In the genomic region with DNA sequence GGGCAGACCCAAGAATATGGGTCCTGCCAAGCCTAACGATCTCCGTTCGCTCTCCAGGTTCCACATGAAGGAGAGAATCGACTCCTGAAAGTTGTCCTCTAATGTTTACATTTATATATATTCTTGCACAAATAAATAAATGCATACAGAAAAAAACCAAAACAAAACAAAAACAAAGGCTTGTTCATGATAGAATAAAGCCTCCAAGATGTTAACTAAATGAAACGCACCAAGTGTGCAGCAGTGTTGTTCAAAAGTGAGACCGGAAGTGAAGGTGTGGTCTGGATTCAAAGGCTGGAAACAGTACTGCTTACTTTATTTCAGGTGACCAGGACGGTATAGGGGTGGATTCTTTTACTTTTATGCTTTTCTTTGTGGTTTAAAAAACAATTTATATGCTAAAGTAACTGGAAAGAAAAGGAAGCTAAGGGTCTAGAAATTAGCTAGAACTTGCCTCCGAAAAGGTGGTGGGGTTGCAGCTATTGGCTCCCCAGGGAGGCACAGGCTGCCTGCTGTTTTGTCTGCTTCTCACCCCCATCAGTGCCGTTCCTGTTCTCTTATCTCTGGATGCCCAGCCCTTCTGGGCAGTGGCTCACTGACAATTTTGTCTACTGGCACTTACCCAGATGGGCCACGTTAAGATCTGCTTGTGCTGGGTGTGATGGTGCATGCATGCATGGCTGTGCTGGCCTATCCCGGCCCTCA, we compare ENCODE assay signal across 8 mouse cellular contexts. TPM values are rescaled to one million over a fixed set of nuclear protein-coding genes. Genes with fewer than 3 reads are reported as not detected.
A peak's percentile ranks its signal among the peaks of the same experiment; 100 is the strongest.
DNase-seq lines count a peak whose midpoint lies in the region; ATAC-seq and TF ChIP-seq lines count a peak whose summit lies in the region.

No protein-coding gene starts in this region.

- WGBS in embryonic facial prominence, embryonic 14.5 days = 33% methylated on average over 11 of the region's 11 CpGs
- WGBS in hindbrain, embryonic 10.5 days = 39% methylated on average over 11 of the region's 11 CpGs
- 9% methylated on average over 11 of the region's 11 CpGs for WGBS in liver, embryonic 15.5 days (ENCODE audit: insufficient replicate concordance)
- WGBS in small intestine, adult 2 months = 9% methylated on average over 11 of the region's 11 CpGs

- H3K9ac ChIP-seq in embryonic facial prominence, embryonic 14.5 days (ENCODE audit: low read depth, low read length) = peak overlapping the region; percentile 98
- H3K9ac ChIP-seq in liver, embryonic 15.5 days = peak overlapping the region; percentile 96

- peak; percentile 52 to 70 for DNase-seq in adrenal gland, adult (ENCODE audit: inconsistent age in 2 of 2, low spot score in 1 of 2)
- no peak for DNase-seq in adrenal gland, postnatal 4 days (ENCODE audit: low spot score in 2 of 2)
- DNase-seq in embryonic facial prominence, embryonic 14.5 days (ENCODE audit: low spot score) = peak; percentile 7
- DNase-seq in hindbrain, embryonic 10.5 days (ENCODE audit: low spot score) = no peak
- no peak for DNase-seq in urinary bladder, postnatal 10 days (ENCODE audit: low spot score)

- ATAC-seq in activated CD4-positive, CD25-positive, alpha-beta regulatory T cell, adult 4 months = peak; percentile 49
- ATAC-seq in embryonic facial prominence, embryonic 14.5 days (ENCODE audit: low read depth) = no peak
- ATAC-seq in liver, embryonic 15.5 days (ENCODE audit: insufficient read depth) = peak; percentile 87

- peak overlapping the region; percentile 86 for H3K4me2 ChIP-seq in embryonic facial prominence, embryonic 14.5 days (ENCODE audit: low read depth, low read length)
- H3K4me2 ChIP-seq in liver, embryonic 15.5 days = peak overlapping the region; percentile 83

- H3K27ac ChIP-seq in embryonic facial prominence, embryonic 14.5 days (replicated peaks; ENCODE audit: low read depth, low read length) = peak overlapping the region; percentile 84; the same call in 1 of the 2 replicates
- H3K27ac ChIP-seq in hindbrain, embryonic 10.5 days = 0 out of 2 replicates have a peak overlapping the region, but pooled peaks have one; percentile 50
- peak overlapping the region; percentile 91 for H3K27ac ChIP-seq in liver, embryonic 15.5 days (replicated peaks)
- peak overlapping the region; percentile 74 for H3K27ac ChIP-seq in small intestine, adult 2 months (ENCODE audit: insufficient read depth, low read depth, low read length)

- peaks cover 4% of the 10 kb centered on the region; the same call in 1 of the 2 replicates for H3K4me1 ChIP-seq in embryonic facial prominence, embryonic 14.5 days (ENCODE audit: control insufficient read depth, insufficient read depth, low read length)
- H3K4me1 ChIP-seq in hindbrain, embryonic 10.5 days (replicated peaks) = peaks cover 22% of the 10 kb centered on the region
- H3K4me1 ChIP-seq in liver, embryonic 15.5 days (replicated peaks) = peaks cover 43% of the 10 kb centered on the region
- H3K4me1 ChIP-seq in small intestine, adult 2 months (ENCODE audit: control insufficient read depth, insufficient read depth, insufficient read length, low read length) = peaks cover 3% of the 10 kb centered on the region

- no peak for TF ChIP-seq CTCF in small intestine, adult 2 months (IDR thresholded peaks at IDR 0.05; ENCODE audit: extremely low read depth, insufficient read length, insufficient replicate concordance, low read depth, low read length)

- H3K36me3 ChIP-seq in embryonic facial prominence, embryonic 14.5 days (ENCODE audit: control insufficient read depth, insufficient read depth, low read length) = peaks cover 20% of the 10 kb centered on the region
- peaks cover 23% of the 10 kb centered on the region for H3K36me3 ChIP-seq in hindbrain, embryonic 10.5 days
- peaks cover 22% of the 10 kb centered on the region for H3K36me3 ChIP-seq in liver, embryonic 15.5 days (replicated peaks)
- peaks cover 9% of the 10 kb centered on the region for H3K36me3 ChIP-seq in small intestine, adult 2 months (ENCODE audit: control insufficient read depth, insufficient read depth, low read length)

- no peaks in the 10 kb centered on the region for H3K9me3 ChIP-seq in embryonic facial prominence, embryonic 14.5 days (ENCODE audit: control insufficient read depth, low read length)
- H3K9me3 ChIP-seq in hindbrain, embryonic 10.5 days = peaks cover 6% of the 10 kb centered on the region; the same call in 1 of the 2 replicates
- H3K9me3 ChIP-seq in liver, embryonic 15.5 days (replicated peaks) = no peaks in the 10 kb centered on the region

- peak overlapping the region; percentile 92 for H3K4me3 ChIP-seq in embryonic facial prominence, embryonic 14.5 days (ENCODE audit: low read depth, low read length)
- H3K4me3 ChIP-seq in hindbrain, embryonic 10.5 days = peak overlapping the region; percentile 97
- peak overlapping the region; percentile 99 for H3K4me3 ChIP-seq in liver, embryonic 15.5 days (replicated peaks)
- H3K4me3 ChIP-seq in small intestine, adult 2 months (ENCODE audit: low read depth, low read length) = peak overlapping the region; percentile 85

- TF ChIP-seq POLR2A in small intestine, adult 2 months (IDR thresholded peaks at IDR 0.05; ENCODE audit: low read depth, low read length) = no peak

- H3K27me3 ChIP-seq in embryonic facial prominence, embryonic 14.5 days (replicated peaks; ENCODE audit: control insufficient read depth, insufficient read depth, low read length) = no peaks in the 10 kb centered on the region
- H3K27me3 ChIP-seq in hindbrain, embryonic 10.5 days (ENCODE audit: insufficient read depth, poor library complexity, severe bottlenecking) = 0 out of 2 replicates have a peak, but pooled peaks cover 4% of the 10 kb centered on the region
- H3K27me3 ChIP-seq in liver, embryonic 15.5 days = no peaks in the 10 kb centered on the region
- no peaks in the 10 kb centered on the region for H3K27me3 ChIP-seq in small intestine, adult 2 months (ENCODE audit: control insufficient read depth, insufficient read depth, low read length)

RNA-seq across cellular contexts. Expression of a gene that starts 0.6 kb away (rescaled TPM):
- total RNA-seq in adrenal gland, postnatal 4 days (2021) = 10 to 100 TPM; 82.9 to 93.5 TPM
- polyA plus RNA-seq in activated CD4-positive, CD25-positive, alpha-beta regulatory T cell, adult 4 months (2017; shearing (Covaris generic)) = 10 to 100 TPM; 43.8 to 57.1 TPM
- 67.1 and 68.4 TPM in 2 replicates for polyA plus RNA-seq in embryonic facial prominence, embryonic 14.5 days (2014; fragmentation: Nextera tagmentation; extraction: Ambion mirVana)
- 61.8 and 85.8 TPM in 2 replicates for polyA plus RNA-seq in hindbrain, embryonic 10.5 days (2016; fragmentation: Nextera tagmentation; extraction: Ambion mirVana)
- 28.4 and 31.3 TPM in 2 replicates for polyA plus RNA-seq in liver, embryonic 15.5 days (2015; fragmentation: Nextera tagmentation; extraction: Ambion mirVana)
- polyA plus RNA-seq in small intestine, adult 2 months (2012; rRNA removed) = 7.0 and 13.1 TPM in 2 replicates

Comparison
In these comparisons a context has a peak if more than half of its experiments do, and no peak if none do; other contexts are left out.
1. DNase-seq: peak in adrenal gland, adult (2 of 2) and embryonic facial prominence, embryonic 14.5 days (single experiment); none in adrenal gland, postnatal 4 days (0 of 2), hindbrain, embryonic 10.5 days (single experiment) and urinary bladder, postnatal 10 days (single experiment).
2. Peak in every context shown above with its lines, with median percentiles within 50 percentile points of each other: H3K27ac ChIP-seq and H3K4me3 ChIP-seq.